Mouse (Mus musculus): ENCODE results near the gene Olfr870. TPM values are rescaled to one million over a fixed set of nuclear protein-coding genes. Genes with fewer than 3 reads are reported as not detected.

Gene Olfr870
- total RNA-seq (2023) = not detected in 2 replicates

GRCm38 (mm10) chr9:20173957-20174356 is at the start of gene Olfr870:
Gene Olfr870, minus strand, starts transcription at chr9:20174057.

GRCm38 (mm10) chr9:20211907-20212306 is 38.0 kb upstream of the Olfr870 start, which contains the start of gene Olfr871:
Gene Olfr871, plus strand, starts transcription at chr9:20212207.

GRCm38 (mm10) chr9:20128709-20129108 is 45.1 kb downstream of the Olfr870 start, which contains the start of gene Olfr869:
Gene Olfr869, plus strand, starts transcription at chr9:20129009.

Other genes with a start within 250 kb of the Olfr870 start
- not detected in 2 replicates for gene Olfr866, start 146.0 kb downstream of the Olfr870 start, total RNA-seq (2023)
- not detected in 2 replicates for gene Olfr867, start 116.5 kb downstream of the Olfr870 start, total RNA-seq (2023)
- not detected in 2 replicates for gene Olfr868, start 75.4 kb downstream of the Olfr870 start, total RNA-seq (2023)
- gene Olfr869, start 45.0 kb downstream of the Olfr870 start, total RNA-seq (2023) = not detected in 2 replicates
- gene Olfr871, start 38.1 kb upstream of the Olfr870 start, total RNA-seq (2023) = not detected in 2 replicates
- gene Olfr872, start 63.1 kb upstream of the Olfr870 start, total RNA-seq (2023) = not detected in 2 replicates
- gene Olfr39, start 108.3 kb upstream of the Olfr870 start, total RNA-seq (2023) = not detected in 2 replicates
- not detected in 2 replicates for gene Olfr873, start 124.5 kb upstream of the Olfr870 start, total RNA-seq (2023)
- not detected in 2 replicates for gene Olfr18, start 162.0 kb upstream of the Olfr870 start, total RNA-seq (2023)
- 0.95 and 1.5 TPM in 2 replicates for gene Zfp560, start 211.1 kb upstream of the Olfr870 start, total RNA-seq (2023)

All from neutrophil, adult 65 days (primary cell).